Mouse (Mus musculus) megakaryocyte-erythroid progenitor cell, adult 5-6 weeks (primary cell): Measurements from ENCODE around the gene Rara. TPM values are rescaled to one million over a fixed set of nuclear protein-coding genes. Genes with fewer than 3 reads are reported as not detected.

Experiments used
- total RNA-seq, 2 experiments: library from RNA; stranded (forward) in 1 of 2; stranded (reverse) in 1 of 2; fragments of 200-1000, 215-1000 nt in 1 of 2; fragments of >200 nt in 1 of 2; fragmentation: Nextera tagmentation in 1 of 2; gene quantifications; 2 replicates each; pipeline ENCODE4 v1.2.3; 2014 to 2017

Gene Rara
- total RNA-seq, 2 experiments from 2014 or later = 3.0 to 15.9 TPM

Other genes with a start within 250 kb of the Rara start
- gene Psmd3, start 245.3 kb upstream of the Rara start, total RNA-seq (2014; fragmentation: Nextera tagmentation) = 117 and 124 TPM in 2 replicates
- 84.5 and 117 TPM in 2 replicates for gene Psmd3, start 245.3 kb upstream of the Rara start, total RNA-seq (2017)
- gene Csf3, start 226.6 kb upstream of the Rara start, total RNA-seq (2014; fragmentation: Nextera tagmentation) = not detected in 2 replicates
- gene Csf3, start 226.6 kb upstream of the Rara start, total RNA-seq (2017) = not detected in 2 replicates
- 62.2 and 78.6 TPM in 2 replicates for gene Med24, start 198.4 kb upstream of the Rara start, total RNA-seq (2014; fragmentation: Nextera tagmentation)
- 30.1 and 42.7 TPM in 2 replicates for gene Med24, start 198.4 kb upstream of the Rara start, total RNA-seq (2017)
- gene Thra, start 187.2 kb upstream of the Rara start, total RNA-seq (2014; fragmentation: Nextera tagmentation) = 47.5 and 51.0 TPM in 2 replicates
- 20.4 and 23.3 TPM in 2 replicates for gene Thra, start 187.2 kb upstream of the Rara start, total RNA-seq (2017)
- 4.1 and 8.0 TPM in 2 replicates for gene Nr1d1, start 152.5 kb upstream of the Rara start, total RNA-seq (2014; fragmentation: Nextera tagmentation)
- 0.34 and 1.3 TPM in 2 replicates for gene Nr1d1, start 152.5 kb upstream of the Rara start, total RNA-seq (2017)
- gene Msl1, start 132.3 kb upstream of the Rara start, total RNA-seq (2014; fragmentation: Nextera tagmentation) = 58.6 and 74.8 TPM in 2 replicates
- 57.8 and 68.3 TPM in 2 replicates for gene Msl1, start 132.3 kb upstream of the Rara start, total RNA-seq (2017)
- gene Casc3, start 122.9 kb upstream of the Rara start, total RNA-seq (2014; fragmentation: Nextera tagmentation) = 47.6 and 51.8 TPM in 2 replicates
- 37.4 and 53.5 TPM in 2 replicates for gene Casc3, start 122.9 kb upstream of the Rara start, total RNA-seq (2017)
- gene Rapgefl1, start 91.0 kb upstream of the Rara start, total RNA-seq (2014; fragmentation: Nextera tagmentation) = 2.2 TPM in 1 of 2 replicates, not detected in the other
- gene Rapgefl1, start 91.0 kb upstream of the Rara start, total RNA-seq (2017) = 1.7 TPM in 1 of 2 replicates, not detected in the other
- gene Wipf2, start 64.2 kb upstream of the Rara start, total RNA-seq (2014; fragmentation: Nextera tagmentation) = 23.5 and 26.9 TPM in 2 replicates
- 3.6 and 4.4 TPM in 2 replicates for gene Wipf2, start 64.2 kb upstream of the Rara start, total RNA-seq (2017)
- 85.0 and 101 TPM in 2 replicates for gene Cdc6, start 20.0 kb upstream of the Rara start, total RNA-seq (2014; fragmentation: Nextera tagmentation)
- gene Cdc6, start 20.0 kb upstream of the Rara start, total RNA-seq (2017) = 67.8 and 78.7 TPM in 2 replicates
- gene Gjd3, start 55.2 kb downstream of the Rara start, total RNA-seq (2014; fragmentation: Nextera tagmentation) = not detected in 2 replicates
- gene Gjd3, start 55.2 kb downstream of the Rara start, total RNA-seq (2017) = not detected in 2 replicates
- 363 and 371 TPM in 2 replicates for gene Top2a, start 96.4 kb downstream of the Rara start, total RNA-seq (2014; fragmentation: Nextera tagmentation)
- 444 and 492 TPM in 2 replicates for gene Top2a, start 96.4 kb downstream of the Rara start, total RNA-seq (2017)
- gene Igfbp4, start 113.4 kb downstream of the Rara start, total RNA-seq (2014; fragmentation: Nextera tagmentation) = 15.9 and 22.9 TPM in 2 replicates
- 23.5 and 68.2 TPM in 2 replicates for gene Igfbp4, start 113.4 kb downstream of the Rara start, total RNA-seq (2017)
- not detected in 2 replicates for gene Tns4, start 161.5 kb downstream of the Rara start, total RNA-seq (2014; fragmentation: Nextera tagmentation)
- not detected in 2 replicates for gene Tns4, start 161.5 kb downstream of the Rara start, total RNA-seq (2017)
- gene Ccr7, start 227.3 kb downstream of the Rara start, total RNA-seq (2014; fragmentation: Nextera tagmentation) = 0.47 TPM in 1 of 2 replicates, not detected in the other
- gene Ccr7, start 227.3 kb downstream of the Rara start, total RNA-seq (2017) = not detected in 2 replicates